Mouse (Mus musculus) neural tube, embryonic 14.5 days (tissue): ENCODE measurements at regions not wholly inside any gene's neighbourhood (a gene's known extent, or its start where the extent isn't known, plus 50 kb on each side); places are given as distances from the start of the nearest gene placed in this dataset.

Source experiments
- ATAC-seq: fragments of 200-750 bp; cut with Nextera tagmentation; 2 replicates; pipeline ENCODE4 v1.8.0; 2017; ENCODE audit warnings: low read depth, mild to moderate bottlenecking, moderate TSS enrichment, moderate library complexity
- H3K27ac ChIP-seq: fragments of 300-500 bp; sonication (generic); 2 replicates; pipeline ENCODE4 v1.5.1; 2014; ENCODE audit warnings: low read depth, mild to moderate bottlenecking, control low read depth, low read length, moderate library complexity, mixed read lengths
- H3K27me3 ChIP-seq: fragments of 300-500 bp; sonication (generic); 2 replicates; pipeline ENCODE4 v1.6.1; 2014; ENCODE audit warnings: low read length; ENCODE audit not compliant: control insufficient read depth, insufficient read depth
- H3K36me3 ChIP-seq: fragments of 300-500 bp; sonication (generic); 2 replicates; pipeline ENCODE4 v1.6.1; 2014; ENCODE audit warnings: low read length, mixed read lengths; ENCODE audit not compliant: control insufficient read depth, insufficient read depth
- H3K4me1 ChIP-seq: fragments of 300-500 bp; sonication (generic); 2 replicates; pipeline ENCODE4 v1.6.1; 2014; ENCODE audit warnings: low read length; ENCODE audit not compliant: control insufficient read depth, insufficient read depth
- H3K4me2 ChIP-seq: fragments of 300-500 bp; sonication (generic); 2 replicates; pipeline ENCODE4 v1.6.1; 2014; ENCODE audit warnings: mild to moderate bottlenecking, low read depth, low read length, control low read depth
- H3K4me3 ChIP-seq: fragments of 300-500 bp; sonication (generic); 2 replicates; pipeline ENCODE4 v1.5.1; 2014; ENCODE audit warnings: low read depth, low read length, control low read depth, mixed read lengths
- H3K9ac ChIP-seq: fragments of 300-500 bp; sonication (generic); replicated peaks from 2 replicates; pipeline ENCODE4 v1.6.1; 2014; ENCODE audit warnings: low read depth, mild to moderate bottlenecking, control low read depth, low read length, mixed read lengths
- H3K9me3 ChIP-seq: fragments of 300-500 bp; sonication (generic); 2 replicates; pipeline ENCODE4 v1.6.1; 2016; ENCODE audit warnings: low read length; ENCODE audit not compliant: control insufficient read depth
- WGBS: fragments of 180-500 bp; shearing (Covaris S2); extraction: QIAGEN DNeasy Blood & Tissue Kit; methylation state at CpG from one replicate; pipeline ENCODE4 v1.1.7; 2014; 5-methylcytosine and 5-hydroxymethylcytosine counted together

DNA sequence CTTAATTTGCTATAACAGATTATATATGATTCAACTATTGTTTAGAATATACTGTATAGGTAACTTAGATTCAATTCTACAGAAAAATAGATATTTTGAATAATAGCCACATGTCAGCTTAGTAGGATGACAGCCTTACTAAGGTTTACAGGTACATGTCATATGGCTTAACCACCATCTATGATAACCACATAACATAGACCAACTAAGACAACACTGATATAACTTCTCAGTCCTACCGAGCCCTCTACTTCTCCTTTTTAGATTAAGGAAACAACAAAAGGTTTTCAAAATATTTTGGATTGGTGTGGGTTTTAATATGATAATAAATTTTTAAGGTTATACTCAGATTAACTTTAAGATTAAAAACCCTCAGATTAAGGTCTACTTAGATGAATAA, 977.4 kb downstream of the 4930447A16Rik start:
- WGBS, result 87% methylated on average over 1 of the region's 1 CpGs
- H3K27ac ChIP-seq, result no peak overlapping the region
- H3K9ac ChIP-seq, result no peak overlapping the region
- H3K36me3 ChIP-seq, result no peaks in the 10 kb centered on the region
- H3K27me3 ChIP-seq, result no peaks in the 10 kb centered on the region
- no peak overlapping the region for H3K4me3 ChIP-seq
- no peaks in the 10 kb centered on the region for H3K4me1 ChIP-seq
- no peak overlapping the region for H3K4me2 ChIP-seq
- H3K9me3 ChIP-seq, result no peaks in the 10 kb centered on the region
- ATAC-seq, result no peak

DNA sequence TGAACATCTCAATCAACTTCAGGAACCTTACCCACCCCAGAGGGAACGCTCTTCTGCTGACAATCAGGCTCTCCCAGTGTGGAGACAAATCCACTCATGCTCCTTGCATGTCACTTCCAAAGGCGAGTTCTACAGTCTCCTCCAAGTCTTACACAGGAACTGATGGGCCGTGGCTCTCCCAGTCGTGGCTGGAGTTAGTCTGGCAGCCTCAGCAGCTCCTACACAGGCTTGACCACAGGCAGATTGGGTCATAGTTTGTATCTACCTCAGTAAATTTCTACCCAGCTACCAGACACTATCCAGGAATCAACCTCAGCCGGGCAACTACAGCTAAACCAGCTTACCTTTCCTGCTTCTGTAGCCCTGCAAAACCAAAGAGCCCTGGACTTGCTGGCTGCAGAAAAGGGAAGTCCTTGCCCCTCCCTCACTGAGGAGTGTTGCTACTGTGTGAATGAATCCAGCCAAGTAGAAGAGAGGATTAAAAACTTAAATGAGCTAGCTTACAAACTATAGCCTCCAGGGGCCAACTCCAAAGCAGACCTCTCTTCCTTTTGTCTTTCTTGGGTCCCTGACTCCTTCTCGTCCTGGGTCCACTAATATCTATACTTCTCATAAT, 978.5 kb downstream of the 4930447A16Rik start:
- no peak for ATAC-seq
- Histone ChIP-seq H3K27me3 (no peaks in the 10 kb centered on the region), H3K9me3 (no peaks in the 10 kb centered on the region), H3K4me2 (no peak overlapping the region), H3K4me1 (no peaks in the 10 kb centered on the region), H3K4me3 (no peak overlapping the region), H3K27ac (no peak overlapping the region), H3K9ac (no peak overlapping the region), H3K36me3 (no peaks in the 10 kb centered on the region)
- 78% methylated on average over 6 of the region's 6 CpGs for WGBS

DNA sequence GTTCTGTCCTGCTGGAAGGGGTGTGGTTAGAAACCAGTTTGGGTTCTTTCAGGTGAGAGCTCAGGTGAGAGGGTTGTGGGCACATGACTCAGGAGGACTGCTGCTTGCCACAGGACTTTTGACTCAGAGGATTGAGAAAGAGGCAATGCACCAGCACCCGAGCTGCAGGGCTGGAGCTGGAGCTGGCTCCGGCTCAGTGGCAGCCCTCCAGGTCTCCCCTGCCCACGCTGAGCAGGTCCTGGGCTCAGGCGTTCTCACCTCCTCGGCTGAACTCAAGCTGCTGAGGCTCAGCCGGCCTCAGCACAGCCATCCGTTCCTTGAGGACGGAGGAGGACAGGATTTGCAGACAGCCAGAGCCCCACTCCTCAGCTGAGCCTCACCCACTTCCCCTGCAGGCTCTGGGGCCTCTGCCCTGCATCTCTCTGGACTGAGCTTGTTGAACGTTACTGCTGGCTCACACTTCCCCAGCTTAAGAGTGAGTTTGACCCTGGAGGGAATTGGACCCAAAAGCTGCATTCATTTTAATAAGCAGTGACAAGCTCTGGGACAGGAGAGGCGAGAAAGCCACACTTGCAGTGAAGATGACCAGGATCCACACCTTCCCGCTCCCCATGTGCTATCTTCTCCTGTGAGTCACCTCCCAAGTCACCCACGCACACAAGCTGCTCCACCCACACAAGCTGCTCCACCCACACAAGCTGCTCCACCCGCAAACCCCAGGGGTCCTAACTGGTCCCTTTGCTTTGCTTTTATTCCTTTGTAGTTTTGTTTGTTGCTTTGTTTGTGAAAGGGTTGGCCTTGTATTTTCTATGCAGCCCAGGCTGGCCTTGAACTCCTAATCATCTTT, 981.0 kb downstream of the 4930447A16Rik start:
- Histone ChIP-seq H3K27me3 (no peaks in the 10 kb centered on the region), H3K9ac (no peak overlapping the region), H3K36me3 (no peaks in the 10 kb centered on the region), H3K27ac (no peak overlapping the region), H3K4me1 (no peaks in the 10 kb centered on the region), H3K4me2 (no peak overlapping the region), H3K9me3 (no peaks in the 10 kb centered on the region), H3K4me3 (no peak overlapping the region)
- ATAC-seq, result no peak
- WGBS, result 56% methylated on average over 13 of the region's 13 CpGs

DNA sequence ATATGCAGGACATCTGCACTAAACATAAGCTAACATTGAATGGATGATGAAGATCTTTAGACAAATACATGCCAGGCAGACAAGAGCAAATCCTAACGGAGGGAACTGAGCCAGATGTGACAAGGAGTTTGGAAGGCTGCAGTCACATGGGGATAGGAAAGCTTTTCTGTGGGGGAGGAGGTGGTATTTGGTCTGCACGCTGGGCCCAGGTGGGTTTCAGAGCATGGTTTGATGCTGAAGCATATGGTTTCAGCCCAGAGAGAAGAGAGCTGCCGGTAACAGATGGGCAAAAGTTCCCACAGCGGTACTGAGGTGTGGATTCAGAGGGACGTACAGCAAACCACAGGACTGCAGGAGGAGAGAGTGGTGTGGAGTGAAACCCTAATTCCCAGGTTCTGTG, 982.1 kb downstream of the 4930447A16Rik start:
- no peak overlapping the region for H3K9ac ChIP-seq
- ATAC-seq, result no peak
- no peaks in the 10 kb centered on the region for H3K36me3 ChIP-seq
- no peak overlapping the region for H3K4me3 ChIP-seq
- WGBS, result 66% methylated on average over 5 of the region's 5 CpGs
- no peaks in the 10 kb centered on the region for H3K4me1 ChIP-seq
- H3K4me2 ChIP-seq, result no peak overlapping the region
- H3K9me3 ChIP-seq, result no peaks in the 10 kb centered on the region
- no peaks in the 10 kb centered on the region for H3K27me3 ChIP-seq
- no peak overlapping the region for H3K27ac ChIP-seq

DNA sequence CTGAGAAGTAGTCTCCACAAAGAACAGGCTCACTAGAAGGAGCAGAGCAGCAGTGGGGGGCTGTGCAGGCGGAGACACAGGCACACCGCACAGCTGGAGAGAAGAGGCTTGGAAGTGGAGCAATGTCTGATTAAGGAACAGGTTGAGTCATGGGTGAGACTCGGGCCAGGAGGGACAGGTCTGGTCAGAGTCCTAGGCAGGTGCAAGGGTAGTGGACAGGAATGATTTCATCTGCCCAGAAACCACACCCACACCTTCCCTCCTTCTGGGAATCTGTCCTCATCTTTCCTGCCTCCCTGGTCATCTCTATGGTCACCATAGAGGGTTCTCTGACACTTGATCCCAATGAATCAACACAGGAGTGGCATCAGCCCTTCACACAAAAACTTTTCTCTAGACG, 983.8 kb downstream of the 4930447A16Rik start:
- no peaks in the 10 kb centered on the region for H3K36me3 ChIP-seq
- H3K9me3 ChIP-seq, result no peaks in the 10 kb centered on the region
- WGBS, result 81% methylated on average over 4 of the region's 4 CpGs
- no peak overlapping the region for H3K4me3 ChIP-seq
- no peak overlapping the region for H3K4me2 ChIP-seq
- H3K4me1 ChIP-seq, result no peaks in the 10 kb centered on the region
- no peak overlapping the region for H3K9ac ChIP-seq
- ATAC-seq, result no peak
- no peaks in the 10 kb centered on the region for H3K27me3 ChIP-seq
- no peak overlapping the region for H3K27ac ChIP-seq

DNA sequence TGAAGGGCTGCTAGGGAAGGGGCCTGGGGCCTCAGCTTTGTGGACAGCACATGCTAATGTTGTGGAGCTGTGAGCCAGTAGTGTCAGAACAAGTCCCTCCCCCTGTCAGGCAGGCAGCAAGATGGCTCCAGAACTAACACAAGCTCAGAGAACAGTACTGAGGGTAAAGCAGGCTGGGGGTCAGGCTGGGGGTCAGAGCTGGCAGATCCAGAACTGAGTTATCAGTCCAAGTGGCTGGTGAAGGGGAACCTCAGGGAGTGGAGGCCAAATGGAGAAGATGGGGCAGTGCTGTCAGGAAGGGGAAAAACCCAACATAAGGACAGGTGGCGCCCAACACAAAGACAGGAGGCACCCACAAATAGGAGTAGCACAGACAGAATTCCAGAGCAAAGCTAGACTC, 985.1 kb downstream of the 4930447A16Rik start:
- no peaks in the 10 kb centered on the region for H3K9me3 ChIP-seq
- no peaks in the 10 kb centered on the region for H3K4me1 ChIP-seq
- 89% methylated on average over 1 of the region's 1 CpGs for WGBS
- no peak overlapping the region for H3K4me3 ChIP-seq
- no peak overlapping the region for H3K9ac ChIP-seq
- no peak overlapping the region for H3K4me2 ChIP-seq
- ATAC-seq, result no peak
- no peak overlapping the region for H3K27ac ChIP-seq
- no peaks in the 10 kb centered on the region for H3K27me3 ChIP-seq
- no peaks in the 10 kb centered on the region for H3K36me3 ChIP-seq

DNA sequence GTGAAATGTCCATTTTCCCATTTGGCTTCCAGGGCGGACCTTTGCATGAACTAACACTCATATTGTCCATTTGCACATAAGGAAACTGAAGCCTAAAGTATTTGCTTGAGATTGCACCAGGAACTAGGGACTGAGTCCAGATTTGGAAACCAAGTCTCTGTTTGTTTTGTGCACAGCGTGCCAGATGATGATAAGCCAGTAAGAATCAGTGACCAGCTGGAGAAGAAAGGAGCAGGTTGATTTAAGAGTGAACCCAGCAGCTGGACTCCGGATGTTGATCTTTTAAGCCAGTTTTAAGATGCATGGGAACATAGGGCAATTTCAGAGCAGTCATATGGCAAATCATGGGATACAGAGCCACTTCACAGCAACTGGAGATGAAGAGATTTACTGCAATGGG, 987.1 kb downstream of the 4930447A16Rik start:
- Histone ChIP-seq H3K36me3 (no peaks in the 10 kb centered on the region), H3K27ac (no peak overlapping the region), H3K4me2 (no peak overlapping the region), H3K9ac (no peak overlapping the region), H3K27me3 (no peaks in the 10 kb centered on the region), H3K4me3 (no peak overlapping the region), H3K9me3 (no peaks in the 10 kb centered on the region), H3K4me1 (no peaks in the 10 kb centered on the region)
- ATAC-seq, result no peak
- WGBS, result 80% methylated on average over 3 of the region's 3 CpGs

DNA sequence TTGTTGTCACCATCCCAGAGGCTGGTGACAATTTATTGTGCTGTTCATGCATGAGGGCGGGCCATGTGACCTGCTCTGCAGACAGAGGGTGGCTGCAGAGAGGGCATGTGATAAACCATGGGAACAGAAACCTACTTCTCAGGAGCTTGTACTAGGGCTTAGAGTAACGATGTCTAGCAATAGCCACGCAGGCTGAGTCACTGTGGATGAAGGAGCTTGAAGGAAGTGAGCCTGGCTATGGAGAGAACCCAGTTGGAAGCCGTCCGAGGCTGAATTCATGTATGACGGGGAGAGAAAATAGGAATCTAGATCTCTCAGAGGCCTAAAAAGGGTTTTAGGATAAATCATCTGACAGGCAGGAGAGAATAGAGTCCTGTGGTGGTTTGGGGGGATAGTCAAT, 988.0 kb downstream of the 4930447A16Rik start:
- Histone ChIP-seq H3K4me2 (no peak overlapping the region), H3K9me3 (no peaks in the 10 kb centered on the region), H3K9ac (no peak overlapping the region), H3K27ac (no peak overlapping the region), H3K4me1 (no peaks in the 10 kb centered on the region), H3K4me3 (no peak overlapping the region), H3K27me3 (no peaks in the 10 kb centered on the region), H3K36me3 (no peaks in the 10 kb centered on the region)
- no peak for ATAC-seq
- WGBS, result 88% methylated on average over 6 of the region's 6 CpGs

DNA sequence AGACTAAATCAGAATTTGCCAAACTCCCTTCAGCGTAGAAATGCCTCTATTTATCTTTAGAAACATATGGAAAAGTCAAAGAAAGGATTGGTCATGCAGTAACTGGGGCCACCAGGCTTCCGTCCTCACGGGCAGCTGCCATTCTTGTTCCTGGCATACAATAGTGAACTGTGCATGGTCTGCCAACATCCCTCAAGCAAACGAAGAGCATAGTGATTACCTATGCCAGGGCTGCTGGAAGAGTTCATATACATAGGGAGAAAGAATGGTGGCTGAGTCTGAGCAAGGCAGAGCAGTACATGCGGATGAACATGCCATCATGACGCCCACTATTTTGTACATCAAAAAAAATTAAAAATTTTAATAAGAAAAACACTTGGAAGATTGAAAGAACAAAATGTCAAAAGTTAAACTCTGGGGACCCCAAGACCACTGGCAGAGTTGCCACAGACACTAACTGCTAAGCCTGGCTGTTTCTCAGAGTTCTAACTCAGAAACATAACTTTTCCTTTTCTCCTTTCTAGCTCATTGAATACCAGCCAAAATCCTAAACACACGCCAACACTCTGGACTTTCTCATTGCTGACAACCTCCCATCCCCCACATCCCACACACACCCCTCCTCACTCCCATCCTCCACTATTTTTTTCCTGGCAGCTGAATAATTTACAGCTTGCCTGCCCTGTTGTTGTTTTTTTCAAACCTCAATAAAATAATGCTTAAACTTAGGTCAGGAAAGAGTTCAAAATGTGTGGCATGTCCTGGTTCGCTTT, 989.1 kb downstream of the 4930447A16Rik start:
- WGBS, result 71% methylated on average over 8 of the region's 8 CpGs
- Histone ChIP-seq H3K4me2 (no peak overlapping the region), H3K27me3 (no peaks in the 10 kb centered on the region), H3K9ac (no peak overlapping the region), H3K36me3 (no peaks in the 10 kb centered on the region), H3K27ac (no peak overlapping the region), H3K9me3 (no peaks in the 10 kb centered on the region), H3K4me1 (no peaks in the 10 kb centered on the region), H3K4me3 (no peak overlapping the region)
- no peak for ATAC-seq
